Mouse (Mus musculus) stomach, postnatal 0 days (tissue): ENCODE data around the gene Abca9. TPM values are rescaled to one million over a fixed set of nuclear protein-coding genes. Genes with fewer than 3 reads are reported as not detected.
A peak's percentile ranks its signal among the peaks of the same experiment; 100 is the strongest.

Experiments
- ATAC-seq: fragments of 200-750 bp; cut with Nextera tagmentation; 2 replicates; pipeline ENCODE4 v1.8.0; 2017; ENCODE audit not compliant: low FRiP score, low TSS enrichment
- DNase-seq: peaks from one replicate; pipeline ENCODE4 v3.0.0-alpha.2; 2016; ENCODE audit warnings: low spot score
- H3K27ac ChIP-seq: fragments of 300-500 bp; sonication (generic); replicated peaks from 2 replicates; pipeline ENCODE4 v1.5.1; 2014; ENCODE audit warnings: mild to moderate bottlenecking, control low read depth
- H3K27me3 ChIP-seq: fragments of 300-500 bp; sonication (generic); 2 replicates; pipeline ENCODE4 v1.6.1; 2014; ENCODE audit warnings: low read length; ENCODE audit not compliant: control insufficient read depth, insufficient read depth
- H3K36me3 ChIP-seq: fragments of 300-500 bp; sonication (generic); 2 replicates; pipeline ENCODE4 v1.6.1; 2014; ENCODE audit warnings: low read length, mixed read lengths; ENCODE audit not compliant: control insufficient read depth, insufficient read depth
- H3K4me1 ChIP-seq: fragments of 300-500 bp; sonication (generic); replicated peaks from 2 replicates; pipeline ENCODE4 v1.6.1; 2014; ENCODE audit warnings: antibody characterized with exemption; ENCODE audit not compliant: control insufficient read depth, insufficient read depth
- H3K4me2 ChIP-seq: fragments of 300-500 bp; sonication (generic); replicated peaks from 2 replicates; pipeline ENCODE4 v1.6.1; 2014; ENCODE audit warnings: low read depth, mild to moderate bottlenecking, control low read depth, moderate library complexity
- H3K4me3 ChIP-seq: fragments of 300-500 bp; sonication (generic); 2 replicates; pipeline ENCODE4 v1.5.1; 2014; ENCODE audit warnings: low read depth, low read length, control low read depth
- H3K9ac ChIP-seq: fragments of 300-500 bp; sonication (generic); 2 replicates; pipeline ENCODE4 v1.6.1; 2014; ENCODE audit warnings: mild to moderate bottlenecking, low read length, control low read depth, mixed read lengths
- H3K9me3 ChIP-seq: fragments of 300-500 bp; sonication (generic); 2 replicates; pipeline ENCODE4 v1.6.1; 2016; ENCODE audit warnings: low read length; ENCODE audit not compliant: control insufficient read depth
- CTCF ChIP-seq: IDR thresholded peaks from 2 replicates; pipeline ENCODE4 v1.5.1; 2016; ENCODE audit warnings: antibody characterized with exemption, low read depth, mild to moderate bottlenecking, moderate library complexity
- EP300 ChIP-seq: optimal IDR thresholded peaks from 2 replicates; pipeline ENCODE3; 2016; ENCODE audit warnings: antibody characterized with exemption
- WGBS: fragments of 180-500 bp; shearing (Covaris S2); extraction: QIAGEN DNeasy Blood & Tissue Kit; methylation state at CpG from one replicate; pipeline ENCODE4 v1.1.7; 2014; 5-methylcytosine and 5-hydroxymethylcytosine counted together
- polyA plus RNA-seq: library from polyadenylated mRNA; unstranded; fragments of >200 nt; fragmentation: Nextera tagmentation; extraction: Ambion mirVana; gene quantifications from 2 replicates; pipeline ENCODE4 v1.2.1, GENCODE M21; 2015

The Abca9 gene
- polyA plus RNA-seq, result 1.0 TPM in 2 replicates

DNA sequence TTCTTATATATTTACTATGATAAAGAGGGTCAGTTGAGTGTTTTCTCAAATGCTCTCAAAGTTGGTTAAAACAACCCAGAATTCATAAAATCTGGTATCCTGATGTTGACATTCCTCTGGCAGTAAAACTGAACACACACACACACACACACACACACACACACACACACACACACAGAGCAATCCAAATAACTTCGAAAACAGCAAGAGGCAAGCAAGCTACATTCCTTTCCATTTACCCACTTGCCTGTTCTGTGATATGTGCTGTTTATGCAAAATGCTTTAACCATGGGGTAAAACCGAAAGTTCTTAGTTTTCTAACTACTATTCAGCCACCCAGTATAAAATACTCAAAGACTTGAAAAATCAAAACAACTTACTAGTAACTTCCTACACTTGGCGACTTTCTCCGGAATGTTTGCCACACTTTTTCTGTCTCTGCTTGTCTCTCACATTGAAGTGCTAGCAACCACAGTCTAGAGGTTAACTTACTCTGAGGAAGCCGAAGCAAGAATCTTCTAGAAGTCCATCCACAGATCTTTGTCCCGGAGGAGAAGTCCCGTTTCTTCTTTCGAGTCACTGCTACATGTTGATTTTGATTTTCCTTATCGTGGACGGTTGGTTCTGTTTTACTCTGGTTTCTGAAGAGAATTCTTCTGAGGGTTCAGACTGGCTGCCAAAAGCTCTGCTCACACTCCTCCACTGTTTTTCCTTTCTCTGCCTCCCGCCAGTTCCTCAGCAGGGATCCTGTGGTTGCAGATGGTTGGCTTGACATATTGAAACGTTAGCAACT lies at the start of gene Abca9:
Gene Abca9, minus strand, starts transcription at position 738 of the 793 bp plus-strand sequence.
- H3K36me3 ChIP-seq, result no peaks in the 10 kb centered on the region
- no peaks in the 10 kb centered on the region for H3K27me3 ChIP-seq
- peak; percentile 35 for DNase-seq
- WGBS, result 31% methylated on average over 12 of the region's 12 CpGs
- no peaks in the 10 kb centered on the region for H3K4me1 ChIP-seq
- TF ChIP-seq CTCF, result no peak
- no peak for TF ChIP-seq EP300
- peak within 1 kb of the TSS; percentile 73 for H3K27ac ChIP-seq
- H3K9me3 ChIP-seq, result no peaks in the 10 kb centered on the region
- no peak for ATAC-seq
- H3K9ac ChIP-seq, result peak within 1 kb of the TSS; percentile 31; the same call in 1 of the 2 replicates
- peak within 1 kb of the TSS; percentile 24 for H3K4me3 ChIP-seq
- peak within 1 kb of the TSS; percentile 31 for H3K4me2 ChIP-seq

DNA sequence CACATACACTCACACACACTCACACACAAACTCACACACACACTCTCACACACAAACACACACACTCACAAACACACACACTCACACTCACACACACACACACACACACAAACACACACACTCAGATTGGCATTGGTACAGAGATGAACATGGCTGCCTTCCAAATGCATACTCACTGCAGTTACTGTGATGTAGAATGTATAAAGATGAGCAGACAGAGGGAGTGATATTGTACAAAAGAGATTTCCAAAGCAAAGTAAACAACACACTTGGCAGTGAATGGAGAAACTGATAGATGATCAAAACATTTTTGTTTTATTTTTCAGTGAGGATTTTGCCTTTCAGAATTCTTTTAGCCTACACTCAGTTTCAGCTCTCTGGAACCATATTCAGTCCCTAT lies 49.1 kb upstream of the Abca9 start:
- Histone ChIP-seq H3K27me3 (no peaks in the 10 kb centered on the region), H3K4me3 (no peak overlapping the region), H3K4me2 (no peak overlapping the region), H3K27ac (no peak overlapping the region), H3K4me1 (no peaks in the 10 kb centered on the region), H3K9me3 (no peaks in the 10 kb centered on the region), H3K9ac (no peak overlapping the region), H3K36me3 (no peaks in the 10 kb centered on the region)
- DNase-seq (no peak), ATAC-seq (no peak)
- no peak for TF ChIP-seq CTCF
- TF ChIP-seq EP300, result no peak

DNA sequence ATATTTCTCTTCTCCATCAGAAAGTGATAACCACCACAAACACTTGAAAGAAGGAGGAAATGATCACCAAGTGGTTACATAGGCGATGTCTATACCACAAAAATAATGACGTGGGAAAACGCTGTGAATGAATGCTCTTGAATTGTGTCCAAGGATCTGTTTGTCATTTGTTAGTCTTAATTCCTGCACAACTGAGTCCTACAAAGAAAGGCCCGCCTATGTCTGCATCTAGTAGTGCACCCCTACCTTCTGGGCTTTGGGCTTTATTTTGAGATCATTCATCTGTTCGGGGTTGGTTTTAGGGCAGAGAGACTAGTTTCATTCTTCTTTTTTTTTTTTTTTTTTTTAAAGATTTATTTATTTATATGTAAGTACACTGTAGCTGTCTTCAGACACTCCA lies 35.9 kb upstream of the Abca9 start:
- DNase-seq (no peak), ATAC-seq (no peak)
- no peak overlapping the region for H3K4me2 ChIP-seq
- TF ChIP-seq CTCF (no peak), EP300 (no peak)
- H3K9me3 ChIP-seq, result no peaks in the 10 kb centered on the region
- no peak overlapping the region for H3K4me3 ChIP-seq
- H3K27me3 ChIP-seq, result no peaks in the 10 kb centered on the region
- no peak overlapping the region for H3K27ac ChIP-seq
- H3K36me3 ChIP-seq, result no peaks in the 10 kb centered on the region
- no peaks in the 10 kb centered on the region for H3K4me1 ChIP-seq
- 76% methylated on average over 5 of the region's 5 CpGs for WGBS
- H3K9ac ChIP-seq, result no peak overlapping the region

DNA sequence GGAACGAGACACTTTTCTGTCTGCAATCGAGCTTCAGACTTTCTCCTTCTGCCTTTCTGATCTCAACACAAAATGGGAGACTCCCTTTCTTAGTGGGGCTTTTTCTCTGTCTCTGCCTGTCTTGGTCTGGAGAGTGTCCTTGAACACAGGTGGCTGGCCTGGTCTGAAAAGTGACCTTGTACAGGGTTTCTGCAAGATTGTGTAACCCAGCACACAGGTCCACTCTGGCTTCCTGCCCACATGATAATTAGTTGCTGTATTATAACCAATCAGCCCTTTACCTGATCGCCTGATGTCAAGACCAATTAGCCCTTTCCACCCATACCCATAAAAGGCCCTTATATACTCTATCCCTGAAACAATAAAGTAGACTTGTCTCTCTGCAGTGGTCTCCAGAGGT lies 30.9 kb upstream of the Abca9 start:
- no peak overlapping the region for H3K27ac ChIP-seq
- H3K36me3 ChIP-seq, result no peaks in the 10 kb centered on the region
- H3K4me2 ChIP-seq, result no peak overlapping the region
- no peaks in the 10 kb centered on the region for H3K27me3 ChIP-seq
- DNase-seq, result no peak
- ATAC-seq, result no peak
- no peak overlapping the region for H3K4me3 ChIP-seq
- H3K9me3 ChIP-seq, result no peaks in the 10 kb centered on the region
- TF ChIP-seq EP300 (no peak), CTCF (no peak)
- no peaks in the 10 kb centered on the region for H3K4me1 ChIP-seq
- WGBS, result 68% methylated on average over 3 of the region's 3 CpGs
- H3K9ac ChIP-seq, result no peak overlapping the region

DNA sequence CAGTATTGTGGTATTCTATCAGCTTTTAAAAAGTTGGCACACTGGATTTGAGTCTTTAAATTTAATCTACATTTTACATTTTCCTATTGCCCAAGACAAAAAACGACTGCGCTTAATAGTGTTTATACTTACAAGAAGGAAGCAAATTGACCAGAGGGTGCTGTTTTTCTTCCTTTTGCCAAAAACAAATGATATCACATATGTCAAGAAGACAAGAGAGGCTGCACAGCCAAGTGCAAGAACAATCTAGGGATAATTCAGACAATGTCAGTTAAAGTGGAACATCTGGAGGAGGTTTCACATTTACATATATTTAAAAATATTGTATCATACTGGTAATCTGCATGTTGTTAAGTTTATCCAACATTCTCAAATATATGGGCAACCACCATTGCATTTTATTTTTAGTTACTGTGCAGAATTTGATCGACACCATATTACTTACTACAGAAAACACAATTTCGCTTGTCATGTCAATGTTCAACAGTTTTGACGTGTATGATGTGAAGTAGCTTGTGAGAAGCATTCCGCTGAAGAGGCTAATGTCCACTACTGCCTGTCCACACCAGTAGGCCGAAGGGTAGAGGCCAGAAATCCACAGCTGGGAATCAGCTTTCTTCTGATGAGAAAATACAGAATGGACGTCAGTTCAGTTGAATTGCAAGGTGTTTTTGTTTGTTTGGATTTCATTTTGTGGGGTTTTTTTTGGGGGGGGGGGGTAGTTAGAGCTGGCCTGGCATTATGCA lies 28.7 kb upstream of the Abca9 start:
- Histone ChIP-seq H3K4me2 (no peak overlapping the region), H3K36me3 (no peaks in the 10 kb centered on the region), H3K9ac (no peak overlapping the region), H3K4me1 (no peaks in the 10 kb centered on the region), H3K27ac (no peak overlapping the region), H3K9me3 (no peaks in the 10 kb centered on the region), H3K27me3 (no peaks in the 10 kb centered on the region), H3K4me3 (no peak overlapping the region)
- DNase-seq (no peak), ATAC-seq (no peak)
- WGBS, result 73% methylated on average over 8 of the region's 8 CpGs
- no peak for TF ChIP-seq EP300
- TF ChIP-seq CTCF, result no peak

DNA sequence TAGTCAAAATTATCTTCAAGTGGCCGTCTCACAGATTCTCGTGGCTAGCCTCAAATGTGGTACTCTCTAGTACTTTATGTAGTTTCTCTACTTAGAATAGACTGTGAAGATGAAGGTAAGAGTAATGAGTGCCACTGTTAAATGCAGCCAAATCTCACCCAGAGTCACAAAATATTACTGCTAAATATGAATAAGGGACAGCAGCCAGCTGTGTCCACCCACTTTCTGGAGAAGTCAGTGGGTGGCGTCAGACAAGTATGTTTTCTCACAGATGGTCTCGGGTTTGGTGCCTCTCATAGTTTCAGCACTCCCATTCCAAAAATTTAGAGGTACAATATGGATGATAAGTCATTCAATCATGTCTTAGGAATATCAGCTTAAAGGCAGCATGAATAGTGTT lies 27.3 kb upstream of the Abca9 start:
- no peaks in the 10 kb centered on the region for H3K36me3 ChIP-seq
- no peaks in the 10 kb centered on the region for H3K27me3 ChIP-seq
- ATAC-seq (no peak), DNase-seq (no peak)
- TF ChIP-seq EP300 (no peak), CTCF (no peak)
- 87% methylated on average over 4 of the region's 4 CpGs for WGBS
- no peaks in the 10 kb centered on the region for H3K4me1 ChIP-seq
- no peak overlapping the region for H3K4me3 ChIP-seq
- no peaks in the 10 kb centered on the region for H3K9me3 ChIP-seq
- H3K4me2 ChIP-seq, result no peak overlapping the region
- no peak overlapping the region for H3K27ac ChIP-seq
- no peak overlapping the region for H3K9ac ChIP-seq
